Mouse (Mus musculus) erythroid progenitor cell, adult 5-6 weeks (primary cell): ENCODE data around the gene Lrrc56. TPM values are rescaled to one million over a fixed set of nuclear protein-coding genes. Genes with fewer than 3 reads are reported as not detected.

ENCODE experiments used
- ATAC-seq: replicated peaks from 2 replicates; pipeline ENCODE4 v1.8.0; 2016; ENCODE audit warnings: moderate number of reproducible peaks, mild to moderate bottlenecking, moderate TSS enrichment, inconsistent platforms; ENCODE audit not compliant: poor library complexity, low FRiP score, severe bottlenecking
- total RNA-seq, 2 experiments: library from RNA; stranded (forward) in 1 of 2; stranded (reverse) in 1 of 2; fragments of 150-400 nt in 1 of 2; fragments of 186-747, 209-891 nt in 1 of 2; gene quantifications; 2 replicates each; pipeline versions ENCODE4 v1.2.3 to v1.2.4; 2015 to 2017; ENCODE audit warnings: low replicate concordance in 2 of 2

Gene Lrrc56
- total RNA-seq (2015; ENCODE audit: low replicate concordance), result 8.3 and 8.8 TPM in 2 replicates
- total RNA-seq (2017; ENCODE audit: low replicate concordance), result 3.6 and 5.8 TPM in 2 replicates

DNA sequence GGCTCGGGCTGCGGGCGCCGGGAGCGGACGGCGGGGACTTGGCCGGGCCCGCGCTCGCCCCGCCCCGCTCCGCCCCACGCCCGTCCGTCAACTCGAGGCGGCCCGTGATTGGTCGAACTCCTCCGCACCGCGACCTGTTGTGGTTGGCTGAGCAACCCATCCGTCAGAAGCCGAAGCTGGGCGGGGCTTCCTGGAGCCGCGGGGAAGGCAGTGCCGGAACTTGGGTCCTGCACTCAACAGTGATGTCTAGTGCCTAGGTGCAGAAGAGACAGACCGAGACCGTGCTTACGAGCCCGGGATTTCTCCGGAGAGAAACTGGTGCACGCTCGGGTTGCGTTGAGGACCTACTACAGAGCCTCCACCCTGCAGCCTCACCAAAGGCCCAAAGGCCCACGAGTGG, at the start of gene Lrrc56, which contains the start of gene Hras:
TSS of gene Lrrc56 (plus strand) at position 210 of the 400 bp plus-strand sequence.
TSS of gene Hras (minus strand) at position 58 of the 400 bp plus-strand sequence.
- peak; percentile 85 for ATAC-seq

- no peak for ATAC-seq
These were observed 49.3 kb upstream of the Lrrc56 start for GRCm38 (mm10) chr7:141144650-141145049.

GRCm38 (mm10) chr7:141145403-141145802, 48.6 kb upstream of the Lrrc56 start:
- ATAC-seq, result no peak

- ATAC-seq, result peak; percentile 79
These were observed 47.8 kb upstream of the Lrrc56 start for GRCm38 (mm10) chr7:141146043-141146595.

- ATAC-seq, result no peak
These were observed 46.9 kb upstream of the Lrrc56 start for GRCm38 (mm10) chr7:141147044-141147443.

- no peak for ATAC-seq
These were observed 45.3 kb upstream of the Lrrc56 start for GRCm38 (mm10) chr7:141148639-141149038.

DNA sequence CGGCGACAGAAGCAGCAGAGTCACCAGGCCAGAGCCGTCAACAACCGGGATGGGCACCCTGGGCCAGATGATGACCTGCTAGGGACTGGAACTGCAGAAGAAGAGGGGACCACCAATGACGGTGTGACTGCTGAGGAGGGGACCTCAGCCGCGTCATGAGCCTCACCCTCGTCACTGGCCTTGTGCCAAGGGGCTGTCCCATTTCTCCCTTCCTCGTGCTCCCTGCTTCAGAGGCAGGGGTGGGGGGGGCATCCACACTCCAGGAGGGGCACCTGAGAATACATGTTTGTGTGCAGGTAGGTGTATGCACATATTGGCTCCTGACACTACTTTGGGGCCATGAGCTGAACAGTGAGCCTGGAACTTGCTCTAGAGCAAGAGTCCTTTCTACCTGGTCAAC, 38.6 kb upstream of the Lrrc56 start:
- ATAC-seq, result 0 out of 2 replicates have a peak, but pooled peaks have one; percentile 2

GRCm38 (mm10) chr7:141164397-141164796, 29.6 kb upstream of the Lrrc56 start:
- no peak for ATAC-seq

- ATAC-seq, result no peak
These were observed 29.1 kb upstream of the Lrrc56 start for GRCm38 (mm10) chr7:141164850-141165249.

- peak; percentile 59 for ATAC-seq
These were observed 25.9 kb upstream of the Lrrc56 start for GRCm38 (mm10) chr7:141167901-141168517.

DNA sequence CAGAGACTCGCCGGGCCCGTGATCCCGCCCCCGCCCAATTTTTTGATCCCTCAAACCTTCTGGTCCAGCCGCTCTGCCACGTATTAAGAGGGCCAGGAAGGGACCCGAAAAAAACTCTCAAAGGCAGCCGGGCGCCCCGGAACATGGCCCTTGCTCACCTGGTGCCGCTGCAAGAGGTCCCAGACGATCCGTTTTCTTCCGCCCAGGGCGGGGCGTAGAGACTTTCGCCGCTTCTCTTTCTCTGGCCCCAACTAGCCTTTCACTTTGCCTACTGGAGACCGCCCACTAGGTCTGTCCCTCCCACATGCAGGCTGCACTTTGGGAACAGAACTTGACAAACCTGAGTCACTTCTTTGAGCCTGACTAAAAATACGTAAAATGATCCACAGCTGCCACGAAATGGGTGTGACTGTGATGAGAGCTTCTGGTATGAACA, 25.4 kb upstream of the Lrrc56 start:
- peak; percentile 70 for ATAC-seq

GRCm38 (mm10) chr7:141169300-141169699, 24.7 kb upstream of the Lrrc56 start:
- ATAC-seq, result no peak

DNA sequence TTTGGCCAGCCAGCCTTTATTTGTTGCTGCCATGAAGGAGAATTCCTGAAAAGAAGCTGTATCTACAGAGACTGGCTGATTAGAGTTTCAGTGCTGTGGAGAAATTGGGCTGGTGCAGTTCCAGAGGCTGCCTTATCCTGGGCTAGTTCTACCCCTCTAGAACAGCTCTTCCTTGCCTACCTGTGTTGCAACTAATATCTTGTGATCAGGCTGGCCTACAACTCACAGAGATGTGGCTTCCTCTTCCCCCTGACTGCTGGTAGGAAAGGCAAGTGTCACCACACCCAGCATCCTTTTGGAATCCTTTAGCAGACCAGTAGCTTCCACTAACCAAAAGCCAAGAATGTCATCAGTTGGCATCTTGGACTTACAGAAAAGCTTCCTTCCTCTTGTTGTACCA, 24.1 kb upstream of the Lrrc56 start:
- no peak for ATAC-seq

DNA sequence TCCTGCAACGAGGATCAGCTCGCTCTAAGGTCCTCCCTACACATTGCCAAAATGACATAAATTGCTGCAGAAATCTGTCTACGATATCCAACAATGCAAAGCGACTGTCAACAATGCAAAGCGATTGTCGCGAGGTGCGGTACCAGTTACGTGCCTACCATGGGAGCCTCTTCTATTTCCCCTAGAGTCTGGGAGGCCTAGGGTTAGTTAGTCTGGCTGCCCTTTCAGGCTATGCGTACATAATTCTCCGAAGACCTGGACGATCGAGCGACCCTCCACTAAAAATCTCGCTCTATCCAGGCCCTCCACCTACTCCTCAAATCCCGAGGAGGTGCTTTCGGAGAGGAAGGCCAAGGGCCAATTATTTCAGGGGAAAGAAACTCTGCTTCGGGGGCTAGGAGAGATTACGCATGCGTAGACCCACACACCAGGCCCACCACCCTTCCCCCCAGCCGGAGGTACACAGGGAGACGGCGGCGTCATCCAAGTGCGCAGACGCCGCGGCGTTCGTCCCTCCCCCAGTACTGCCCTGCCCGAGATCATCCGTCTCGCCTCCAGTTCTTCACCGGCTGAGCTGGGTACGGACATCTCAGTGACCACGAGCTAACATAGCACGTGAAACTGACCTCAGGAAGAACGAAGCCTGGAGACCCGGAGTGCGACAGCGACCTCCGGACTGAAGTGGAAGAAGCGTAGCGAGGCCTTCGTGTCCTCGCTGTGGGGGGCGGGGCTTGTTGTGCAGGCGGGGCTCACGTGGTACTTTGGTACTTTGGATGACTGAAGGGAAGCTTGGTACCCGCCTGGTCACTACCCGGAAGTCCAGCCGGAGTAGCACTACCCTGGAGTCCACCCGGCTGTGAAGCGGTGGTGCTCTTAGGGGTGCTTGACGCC, 21.6 kb upstream of the Lrrc56 start, which contains the start of gene Rnh1:
TSS of gene Rnh1 (minus strand) at position 742 of the 891 bp plus-strand sequence.
- ATAC-seq, result peak; percentile 83

DNA sequence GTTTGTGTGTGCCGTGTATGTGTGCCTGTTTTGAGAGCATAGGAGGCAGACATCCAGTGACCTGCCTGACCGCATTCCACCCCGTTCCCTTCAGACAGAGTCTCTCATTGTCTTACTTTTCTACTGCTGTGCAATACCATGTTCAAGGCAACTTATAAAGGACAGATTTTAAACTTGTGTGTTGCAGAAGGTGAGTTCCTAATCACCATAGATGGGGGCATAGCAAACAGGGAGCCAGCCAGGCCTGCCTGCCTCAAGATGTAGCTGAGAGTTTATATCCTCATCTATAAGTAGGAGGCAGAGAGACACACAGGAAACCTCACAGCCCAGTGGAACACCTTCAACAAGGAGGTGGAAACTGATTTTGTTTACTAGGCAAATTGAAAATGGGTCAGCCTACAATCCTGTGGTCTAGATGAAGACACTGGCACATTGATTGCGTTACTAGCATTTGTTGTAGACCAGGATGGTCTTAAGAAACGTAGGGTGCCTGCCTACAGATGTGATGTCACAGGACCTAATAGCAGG, 20.6 kb upstream of the Lrrc56 start:
- no peak for ATAC-seq

- ATAC-seq, result no peak
These were observed 18.9 kb upstream of the Lrrc56 start for GRCm38 (mm10) chr7:141175068-141175467.

DNA sequence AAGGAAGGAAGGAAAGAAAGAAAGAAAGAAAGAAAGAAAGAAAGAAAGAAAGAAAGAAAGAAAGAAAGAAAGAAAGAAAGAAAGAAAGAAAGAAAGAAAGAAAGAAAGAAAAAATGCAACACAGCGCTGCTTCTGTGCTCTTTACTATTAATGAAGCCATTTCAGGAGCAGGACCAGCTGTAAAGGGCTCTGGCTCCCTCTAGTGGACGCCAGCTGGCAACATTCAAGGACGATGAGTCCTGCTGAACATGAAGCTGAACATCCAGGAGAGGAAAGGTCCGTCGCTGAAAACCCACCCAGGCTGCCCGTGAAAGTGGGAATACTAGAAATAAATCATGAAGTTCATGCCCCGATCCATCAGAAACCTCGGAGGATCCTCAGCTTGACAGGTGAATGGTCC, 17.8 kb upstream of the Lrrc56 start:
- ATAC-seq, result peak; percentile 77

DNA sequence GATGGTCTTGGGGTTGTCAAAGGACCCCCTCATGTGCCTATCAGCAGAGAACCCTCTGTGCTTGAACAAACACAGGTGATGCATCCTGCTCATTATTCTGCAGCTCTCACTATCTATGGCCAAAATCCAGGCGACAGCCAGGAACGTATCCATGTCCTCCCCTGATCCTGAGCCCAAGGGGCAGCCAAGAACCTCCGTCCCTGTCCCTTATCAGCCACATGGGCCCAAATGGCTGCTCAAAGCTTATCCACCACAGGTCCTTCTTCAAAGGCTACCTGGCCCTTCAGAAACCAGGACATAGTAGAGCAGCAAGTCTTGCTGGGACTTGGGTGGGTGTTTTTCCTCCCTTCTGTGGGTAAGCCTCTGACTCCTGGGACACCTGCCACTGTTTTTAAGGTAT, 5.8 kb upstream of the Lrrc56 start:
- no peak for ATAC-seq

- no peak for ATAC-seq
These were observed 5.2 kb upstream of the Lrrc56 start for GRCm38 (mm10) chr7:141188733-141189132.

DNA sequence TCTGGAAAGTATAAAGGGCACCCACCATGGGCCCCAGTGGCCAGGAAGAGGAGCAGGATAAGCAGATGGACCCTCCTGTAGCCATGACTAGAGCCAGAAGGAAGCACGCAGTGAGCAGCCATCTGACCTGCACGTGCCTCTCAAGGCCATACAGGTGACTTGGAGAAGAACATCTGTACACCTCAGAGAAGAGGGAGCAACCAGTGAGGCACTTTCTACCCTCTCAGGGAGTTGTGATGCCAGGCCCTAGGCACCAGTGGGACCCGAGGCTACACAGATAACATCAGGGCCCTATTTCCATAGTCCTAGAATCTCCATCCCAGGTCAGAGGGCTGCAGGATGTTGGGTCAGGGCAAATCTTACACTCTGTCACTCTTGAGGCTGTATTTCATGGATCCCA, 3.7 kb upstream of the Lrrc56 start:
- no peak for ATAC-seq
